Mouse (Mus musculus) spleen, embryonic (tissue): ENCODE measurements around the gene Pln.

ENCODE experiments used
- CTCF ChIA-PET: fragments of 350-600 bp; sonication (Branson Sonifier 250); formaldehyde crosslinking; loops from one replicate; lab custom pipeline; 2022; lab: Charles Lee

The Pln gene

DNA sequence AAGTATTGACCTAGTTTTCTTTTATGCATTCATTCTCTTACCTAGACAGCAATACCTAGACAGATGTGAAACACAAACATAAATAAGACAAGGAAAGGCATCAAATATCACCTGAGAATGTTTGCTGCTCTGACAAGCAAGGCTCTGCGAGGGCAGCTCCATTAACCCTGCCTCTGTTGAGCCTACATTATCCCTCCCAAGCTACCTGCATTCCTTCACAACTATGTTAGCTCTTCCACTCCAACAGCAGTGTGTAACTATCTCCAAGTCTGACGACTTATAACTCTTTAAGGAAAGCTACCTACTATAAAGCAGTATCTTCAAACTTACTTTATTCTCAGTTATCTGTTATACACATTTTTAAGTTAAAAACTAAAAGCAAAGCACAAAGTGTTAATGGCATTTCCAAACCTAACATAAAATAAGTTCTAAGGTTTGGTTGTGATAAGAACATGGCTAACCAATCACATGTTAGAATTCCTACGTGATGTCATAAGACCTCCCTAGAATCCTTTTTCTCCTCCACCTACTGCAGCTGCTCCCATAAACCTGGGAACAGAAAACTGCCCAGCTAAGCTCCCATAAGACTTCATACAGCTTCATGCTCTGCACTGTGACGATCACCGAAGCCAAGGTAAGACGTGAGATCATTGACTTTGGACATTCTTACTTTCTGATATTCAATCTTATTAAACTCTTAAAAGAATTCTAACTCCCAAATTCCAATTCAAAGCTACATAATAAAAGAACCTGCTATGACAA is at the start of gene Pln:
Gene Pln, plus strand, starts transcription at position 506 of the 762 bp plus-strand sequence.
- CTCF ChIA-PET, result no interaction called here

DNA sequence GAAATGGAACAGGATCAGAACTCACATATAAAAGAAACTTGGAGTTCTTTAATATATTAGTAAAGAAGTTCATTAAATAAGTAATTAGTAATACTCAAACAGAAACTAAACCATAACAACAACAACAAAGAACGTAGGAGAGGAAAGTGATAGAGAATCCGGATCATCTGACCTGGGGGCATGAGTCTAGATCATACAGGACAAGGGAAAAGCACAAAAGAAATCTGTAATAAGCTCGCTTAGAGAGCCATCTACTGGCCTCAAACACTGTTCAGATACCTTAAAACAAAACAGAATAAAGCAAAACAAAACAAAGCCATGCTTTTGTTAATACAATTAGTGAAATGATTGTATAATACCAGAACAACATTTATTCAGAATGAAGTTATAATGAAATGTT is 31.6 kb upstream of the Pln start:
- CTCF ChIA-PET, result no interaction called here

DNA sequence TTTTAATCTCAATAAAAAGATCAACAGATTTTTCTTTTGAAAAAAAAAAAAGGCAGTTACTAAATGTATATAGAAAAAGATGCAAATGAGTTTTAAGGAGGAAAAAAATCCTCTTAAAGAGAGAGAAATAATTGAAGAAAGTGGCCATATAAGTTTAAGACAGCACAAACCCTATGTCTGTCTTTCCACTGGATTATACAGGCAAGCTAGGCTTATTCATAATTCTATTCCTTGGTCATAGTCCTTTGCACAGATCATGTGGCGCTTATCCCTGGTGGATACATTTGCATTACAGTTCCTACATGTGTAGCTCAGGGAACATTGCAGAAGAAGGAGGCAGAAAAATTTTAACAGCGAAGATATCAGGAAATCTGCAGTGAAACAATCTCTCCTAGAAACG is 30.8 kb upstream of the Pln start:
- CTCF ChIA-PET, result no interaction called here

DNA sequence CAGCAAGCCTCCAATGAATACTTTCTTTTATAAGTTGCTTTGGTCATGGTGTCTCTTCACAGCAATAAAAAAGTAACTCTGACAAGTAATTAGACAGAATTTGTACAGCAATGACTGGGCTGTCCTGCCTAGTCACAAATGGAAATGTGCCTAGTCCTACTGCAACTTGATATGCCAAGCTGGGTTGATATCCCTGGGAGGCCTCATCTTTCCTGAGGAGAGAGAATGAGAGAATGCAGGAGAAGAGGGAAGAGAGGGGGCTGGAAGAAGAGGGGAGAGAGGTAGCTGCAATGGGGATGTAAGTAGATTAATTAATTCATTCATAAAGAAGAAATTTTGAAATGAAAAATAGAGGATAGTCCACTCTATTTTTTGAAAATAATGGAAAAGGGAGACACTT is 14.1 kb upstream of the Pln start:
- CTCF ChIA-PET, result no interaction called here

DNA sequence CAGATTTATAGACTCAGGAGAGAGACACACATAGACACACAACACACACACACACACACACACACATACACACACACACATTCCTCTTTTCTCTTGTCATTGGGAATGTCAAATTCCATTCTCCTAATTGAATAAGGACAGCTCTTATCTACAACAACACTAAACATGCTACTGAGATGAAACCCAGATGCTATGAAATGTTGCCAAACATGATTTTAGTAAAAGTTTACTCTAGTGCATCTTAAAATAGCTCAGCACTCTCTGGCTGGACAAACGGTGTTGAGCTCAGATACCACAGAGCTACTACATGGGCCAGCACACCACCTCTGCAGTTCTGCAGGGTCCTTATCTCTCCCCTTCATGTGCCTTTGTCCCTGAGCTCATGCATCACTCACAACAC is 12.8 kb upstream of the Pln start:
- CTCF ChIA-PET, result no interaction called here

DNA sequence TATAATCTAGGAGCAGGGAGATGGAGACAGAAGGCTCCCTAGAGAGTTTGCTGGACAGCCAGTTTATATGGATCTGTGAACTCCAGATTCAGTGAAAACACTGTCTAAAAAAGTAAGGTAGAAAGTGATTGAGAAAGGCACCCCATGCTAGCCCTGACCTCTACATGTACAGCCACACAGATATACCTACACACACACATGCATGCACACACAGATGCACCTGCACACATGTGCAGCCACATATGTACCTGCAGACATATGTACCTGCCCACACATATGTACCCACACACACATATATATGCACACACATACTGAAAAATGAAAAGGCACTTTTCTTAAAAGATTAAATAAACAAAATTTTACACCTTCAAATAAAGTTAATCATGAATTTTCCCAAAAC is 11.1 kb upstream of the Pln start:
- CTCF ChIA-PET, result no interaction called here

DNA sequence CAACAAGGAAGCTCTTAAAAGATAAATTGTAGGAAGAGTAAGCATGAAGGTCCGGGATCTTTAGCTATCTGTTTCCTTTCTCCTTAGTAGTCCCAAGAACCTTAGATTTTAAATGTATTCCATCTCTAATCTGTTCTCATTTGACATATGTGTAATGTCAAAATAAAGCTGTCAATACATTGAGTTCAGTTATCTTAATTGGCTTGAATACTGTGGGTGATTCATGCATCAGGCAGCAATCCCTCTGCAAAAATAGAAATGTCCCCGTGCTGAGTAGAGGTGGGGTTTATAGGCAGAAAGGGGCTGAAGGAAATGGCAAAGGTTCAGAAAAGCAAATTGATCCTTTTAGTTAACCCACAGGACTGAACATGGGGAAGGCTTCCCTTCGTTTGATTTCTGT is 8.2 kb upstream of the Pln start:
- CTCF ChIA-PET, result no interaction called here

DNA sequence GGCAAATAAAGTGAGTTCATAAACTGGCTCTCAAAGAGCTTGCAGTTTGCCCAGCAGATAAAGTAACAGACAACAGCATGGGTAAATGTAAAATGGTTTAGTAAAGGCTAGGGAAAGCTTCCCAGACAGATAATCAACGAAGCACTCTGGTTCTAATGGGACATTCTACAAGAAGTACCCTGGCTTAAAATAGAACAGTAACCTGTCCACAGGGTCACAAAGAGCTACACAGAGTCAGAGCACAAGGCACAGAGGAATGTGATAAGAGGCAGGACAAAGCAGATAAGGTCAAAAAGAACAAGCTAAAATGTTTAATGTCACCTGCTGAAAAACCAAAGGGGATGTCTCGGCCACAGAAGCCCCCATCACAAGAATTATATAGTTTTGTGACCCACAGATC is 4.7 kb upstream of the Pln start:
- CTCF ChIA-PET, result no interaction called here

DNA sequence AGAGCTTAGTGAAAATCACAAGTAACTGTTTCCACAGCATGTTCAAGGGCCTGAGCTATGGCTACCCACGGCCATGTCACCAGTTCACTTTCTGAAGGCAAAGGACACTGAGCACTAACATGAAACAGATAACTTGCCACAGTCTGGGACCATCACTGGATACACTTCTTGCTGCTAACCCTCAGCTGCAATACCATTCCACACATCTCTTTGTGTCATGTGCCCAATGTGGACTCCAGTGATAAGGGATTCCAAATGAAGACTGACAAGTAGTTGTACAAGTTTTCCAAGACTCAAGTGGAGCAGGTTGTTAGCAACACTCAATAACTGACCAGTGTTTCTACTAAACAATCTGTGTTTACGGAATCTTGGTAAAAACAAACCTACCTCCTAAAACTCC is 2.2 kb upstream of the Pln start:
- CTCF ChIA-PET, result no interaction called here

DNA sequence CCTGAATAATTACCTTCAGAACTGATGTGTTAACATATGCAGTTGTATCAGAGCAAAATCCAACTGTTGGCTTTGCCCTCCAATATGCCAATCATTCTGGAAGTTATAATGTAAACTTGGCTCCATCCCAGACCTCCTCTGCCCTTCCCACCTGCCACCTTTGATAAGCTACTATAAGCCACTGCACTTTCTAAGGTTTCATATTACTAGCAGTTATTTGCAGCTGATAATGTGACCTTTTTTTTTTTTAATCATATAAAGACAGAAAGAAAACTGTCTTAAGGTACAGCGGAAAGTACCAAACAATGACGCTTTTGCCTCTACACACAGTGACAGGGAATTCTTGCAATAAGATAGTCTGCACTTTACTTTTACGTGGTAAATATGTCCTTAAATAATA is 1.5 kb upstream of the Pln start:
- CTCF ChIA-PET, result no interaction called here

DNA sequence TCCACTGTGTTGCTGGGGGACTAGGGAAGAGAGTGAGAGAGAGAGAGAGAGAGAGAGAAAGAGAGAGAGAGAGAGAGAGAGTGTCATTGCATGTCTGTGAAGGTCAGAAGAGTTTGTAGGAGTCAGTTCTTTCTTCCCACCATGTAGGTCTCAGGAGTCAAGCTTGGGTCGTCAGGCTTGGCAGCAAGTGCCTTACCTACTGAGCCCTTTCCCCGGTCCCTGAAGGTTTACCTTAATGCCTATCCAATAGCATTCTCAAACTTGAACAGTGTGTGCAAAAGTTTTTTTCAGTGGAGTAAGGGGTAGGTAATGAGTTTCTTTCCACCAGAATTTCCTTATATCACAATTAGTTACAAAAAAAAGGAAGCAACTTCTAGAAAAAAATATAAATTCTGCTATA is 1.6 kb downstream of the Pln start:
- CTCF ChIA-PET, result no interaction called here

DNA sequence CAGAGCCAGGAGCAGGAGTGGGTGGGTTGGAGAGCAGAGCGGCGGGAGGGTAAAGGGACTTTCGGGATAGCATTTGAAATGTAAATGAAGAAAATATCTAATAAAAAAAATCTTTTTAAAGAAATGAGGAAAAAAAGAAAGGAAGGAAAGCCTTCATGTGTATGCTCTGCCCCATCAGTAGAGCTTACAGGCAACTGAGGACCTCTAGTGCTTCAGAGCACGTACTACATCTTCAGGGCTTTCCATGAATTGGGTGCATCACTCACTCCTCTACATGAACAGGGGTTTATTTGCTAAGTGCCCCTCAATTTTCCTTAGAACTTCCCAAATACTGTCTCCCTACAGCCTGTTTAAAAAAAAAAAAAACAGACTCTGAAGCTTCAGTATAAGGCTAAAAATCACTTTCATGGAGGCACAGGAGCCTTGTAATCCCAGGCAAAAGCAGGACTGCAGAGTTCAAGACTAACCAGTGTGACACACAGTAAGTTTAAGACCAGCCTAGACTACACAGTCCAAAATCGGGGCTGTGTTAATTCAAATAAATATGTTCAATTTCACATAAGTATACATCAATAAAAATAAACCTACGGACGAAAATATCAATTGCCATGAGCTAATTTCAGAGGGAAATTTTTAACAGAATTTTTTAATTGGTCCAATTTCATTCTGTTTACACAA is 4.0 kb downstream of the Pln start:
- CTCF ChIA-PET, result no interaction called here

DNA sequence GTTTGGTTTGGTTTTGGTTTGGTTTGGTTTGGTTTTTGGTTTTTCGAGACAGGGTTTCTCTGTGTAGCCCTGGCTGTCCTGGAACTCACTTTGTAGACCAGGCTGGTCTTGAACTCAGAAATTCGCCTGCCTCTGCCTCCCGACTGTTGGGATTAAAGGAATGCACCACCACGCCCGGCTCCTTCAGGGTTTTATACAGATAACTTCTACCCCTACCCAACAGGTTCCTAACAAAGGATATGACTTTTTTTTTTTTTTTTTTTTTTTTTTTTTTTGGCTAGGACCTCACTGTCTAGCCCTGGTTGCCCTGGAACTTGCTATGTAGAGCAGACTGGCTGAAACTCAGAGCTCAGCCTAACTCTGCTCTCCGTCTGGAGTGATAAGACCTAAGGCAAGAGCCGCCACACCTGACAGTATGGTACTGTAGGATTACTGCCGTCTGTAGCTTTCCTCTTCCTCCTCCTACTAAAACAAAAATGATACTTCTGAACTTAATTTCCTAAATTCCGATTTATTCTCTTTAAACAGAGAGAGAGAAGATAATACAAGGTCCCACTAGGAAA is 4.8 kb downstream of the Pln start:
- CTCF ChIA-PET, result no interaction called here

DNA sequence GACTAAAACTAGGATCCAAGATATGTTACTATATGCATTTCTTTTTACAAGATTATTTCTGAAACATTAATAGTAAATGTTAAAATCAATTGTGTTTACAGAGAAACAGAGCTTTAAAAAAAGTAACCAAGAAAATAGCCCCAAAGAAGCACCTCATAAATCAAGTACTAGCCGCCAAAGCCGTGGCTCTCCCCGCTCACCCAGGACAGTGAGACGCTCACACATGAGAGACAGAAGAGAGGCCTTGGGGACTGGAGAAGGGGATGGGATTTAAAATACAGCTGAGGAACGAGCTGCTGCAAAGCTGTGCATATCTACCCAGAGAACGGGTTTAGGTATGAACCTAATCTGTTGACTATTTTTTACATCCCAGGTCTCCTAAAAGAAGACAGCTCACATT is 5.9 kb downstream of the Pln start:
- CTCF ChIA-PET, result no interaction called here

DNA sequence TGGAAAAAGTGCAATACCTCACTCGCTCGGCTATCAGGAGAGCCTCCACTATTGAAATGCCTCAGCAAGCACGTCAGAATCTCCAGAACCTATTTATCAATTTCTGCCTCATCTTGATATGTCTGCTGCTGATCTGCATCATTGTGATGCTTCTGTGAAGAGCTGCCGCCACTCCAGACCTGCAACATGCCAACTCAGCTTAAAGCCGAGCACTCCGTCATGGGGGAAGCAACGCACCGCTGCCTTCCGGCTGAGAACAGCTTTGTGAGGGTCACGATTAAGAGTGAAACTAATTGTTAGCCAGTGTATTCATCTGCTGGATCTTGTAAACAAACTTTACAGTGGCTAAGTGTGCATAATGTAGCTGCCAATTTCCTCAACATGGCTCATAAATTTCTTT is 6.4 kb downstream of the Pln start:
- CTCF ChIA-PET, result no interaction called here

DNA sequence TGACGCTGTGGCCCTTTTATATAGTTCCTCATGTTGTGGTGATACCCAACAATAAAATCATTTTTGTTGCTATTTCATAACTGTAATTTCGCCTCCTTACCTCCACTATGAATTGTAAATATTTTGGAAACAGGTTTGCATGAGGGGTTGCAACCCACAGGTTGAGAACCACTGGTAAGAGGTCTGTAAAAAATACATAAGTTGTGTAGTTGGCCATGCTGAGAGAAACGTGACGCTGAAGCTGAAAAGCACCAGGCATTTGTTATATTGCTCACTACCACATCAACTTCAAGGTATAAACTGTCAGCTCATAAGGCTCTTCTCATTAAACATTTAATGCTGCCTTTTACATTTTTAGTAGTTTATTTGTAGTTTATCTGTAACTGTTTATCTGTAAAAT is 8.0 kb downstream of the Pln start:
- CTCF ChIA-PET, result no interaction called here

DNA sequence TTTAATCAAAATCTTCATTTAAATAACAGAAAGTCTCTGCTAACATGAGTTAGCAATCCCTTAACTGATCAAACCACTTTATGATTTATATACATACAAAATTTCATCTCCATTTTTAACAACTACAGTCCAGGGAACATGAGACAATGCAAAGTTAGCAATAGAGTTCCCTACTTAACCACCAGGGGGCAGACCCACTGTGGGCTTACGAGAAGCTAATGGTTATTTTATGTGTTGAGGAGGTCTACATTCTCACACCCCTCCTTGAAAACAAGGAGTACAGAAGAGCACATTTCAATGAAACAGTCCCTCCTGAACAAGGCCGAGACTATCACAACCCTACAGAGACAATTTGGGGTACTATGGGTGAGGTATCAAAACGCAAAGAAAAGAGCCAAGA is 9.0 kb downstream of the Pln start:
- CTCF ChIA-PET, result interaction anchor here (0.7 to 1.1 kb wide), 3 partner anchors 162 to 218 kb away, joined by 3 to 5 read pairs (median 4); no protein-coding TSS in a partner anchor

DNA sequence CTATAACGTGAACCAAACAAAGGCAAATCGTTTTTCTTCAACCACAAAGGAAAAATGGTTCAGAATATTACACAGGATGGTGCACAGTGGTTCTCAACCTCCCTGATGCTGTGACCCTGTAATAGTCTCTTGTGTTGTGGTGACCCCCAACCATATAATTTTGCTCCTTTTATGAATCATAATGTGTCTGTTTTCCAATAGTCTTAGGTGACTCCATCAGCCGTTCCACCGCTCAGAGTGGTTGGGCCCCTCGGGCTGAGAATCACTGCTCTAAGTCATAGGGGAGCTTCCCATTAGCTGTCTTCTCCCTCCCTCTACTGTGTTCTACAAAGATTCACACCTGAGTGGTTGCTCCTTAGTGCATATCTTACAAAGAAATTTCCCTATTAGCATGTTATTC is 9.4 kb downstream of the Pln start:
- CTCF ChIA-PET, result interaction anchor here (0.5 to 1.1 kb wide), 3 partner anchors 162 to 715 kb away, joined by 3 to 5 read pairs (median 4); no protein-coding TSS in a partner anchor

DNA sequence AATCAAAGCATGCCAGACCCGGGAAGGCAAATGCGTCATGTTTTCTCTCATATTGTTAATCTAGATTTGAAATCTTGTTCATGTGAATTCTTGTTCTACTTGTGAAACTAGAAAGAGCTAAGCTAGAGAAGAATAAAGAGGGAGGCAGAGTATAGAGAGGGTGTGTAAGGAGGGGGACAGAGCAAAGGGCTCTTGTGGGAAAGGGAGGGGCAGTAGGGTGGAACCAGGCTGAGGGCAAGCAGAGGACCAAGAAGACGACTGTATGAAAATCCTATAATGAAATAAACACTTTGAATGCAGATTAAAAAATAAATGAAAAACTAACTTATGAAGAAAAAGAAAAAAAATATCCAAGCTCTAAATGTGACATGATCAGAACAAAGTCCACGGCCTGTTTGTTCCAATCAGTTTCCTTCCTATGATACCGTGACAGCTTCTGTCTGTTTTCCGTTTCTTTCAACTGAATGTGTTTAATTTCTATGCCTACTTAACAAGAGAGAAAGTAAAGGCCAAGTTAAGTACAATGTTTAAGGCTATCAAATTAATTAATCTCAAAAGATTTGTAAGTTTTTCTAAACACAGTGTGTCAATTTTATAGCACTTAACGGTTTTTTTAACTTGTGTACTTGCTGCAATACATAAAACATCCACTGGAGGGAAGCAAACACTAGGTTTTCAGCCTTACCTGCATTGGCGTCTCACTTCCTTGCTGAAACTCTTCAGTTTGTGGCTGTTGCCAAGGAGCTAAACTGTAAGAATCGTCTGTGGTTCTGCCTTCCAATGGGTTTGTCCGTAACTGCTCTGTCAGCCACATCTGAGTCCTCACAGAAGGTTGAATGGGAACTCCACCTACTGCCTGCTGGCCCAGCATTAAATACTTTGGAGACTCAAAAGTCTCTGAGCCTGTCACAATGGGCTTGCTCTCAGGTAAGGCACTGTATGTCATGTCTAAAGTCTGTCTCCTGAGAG is 10.6 kb downstream of the Pln start:
- CTCF ChIA-PET, result interaction anchor here (0.6 to 1.0 kb wide), 3 partner anchors 9 to 162 kb away, joined by 3 to 8 read pairs (median 3); no protein-coding TSS in a partner anchor

DNA sequence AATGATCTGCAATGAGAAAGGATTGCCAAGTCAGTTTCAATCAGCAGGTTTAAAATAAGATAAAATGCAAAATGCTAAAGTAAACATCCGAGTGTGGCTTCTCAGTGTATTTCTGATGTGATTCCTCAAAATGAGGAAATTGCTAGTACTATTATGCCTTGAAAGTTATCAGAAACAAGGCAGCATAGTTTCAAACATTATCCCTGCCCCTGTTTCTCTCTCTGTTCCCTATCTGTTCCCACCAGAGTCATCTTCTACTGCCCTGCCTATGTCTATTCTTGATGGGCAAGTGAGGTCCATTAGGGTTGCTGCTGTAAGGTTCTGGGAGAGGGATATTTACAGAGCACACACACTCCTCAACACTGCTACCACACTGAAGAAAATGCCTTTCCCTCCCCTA is 11.8 kb downstream of the Pln start:
- CTCF ChIA-PET, result no interaction called here

DNA sequence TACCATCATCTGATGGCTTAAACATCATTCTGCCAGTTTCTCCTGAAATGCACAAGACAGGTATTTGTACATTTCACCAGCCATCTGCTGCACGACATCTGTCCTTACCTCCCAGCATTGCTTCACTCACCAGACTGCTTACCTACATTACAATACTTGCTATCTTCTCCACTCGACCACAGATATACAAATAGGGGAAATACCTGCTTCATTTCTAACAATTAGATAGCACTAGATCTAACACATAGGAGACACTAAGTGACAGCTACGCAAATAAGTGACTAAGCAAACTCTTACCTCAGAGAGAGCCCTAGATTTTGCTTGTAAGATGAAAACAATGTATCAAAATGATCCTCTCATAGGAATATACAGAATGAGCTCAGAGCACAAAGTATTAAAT is 16.2 kb downstream of the Pln start:
- CTCF ChIA-PET, result no interaction called here

DNA sequence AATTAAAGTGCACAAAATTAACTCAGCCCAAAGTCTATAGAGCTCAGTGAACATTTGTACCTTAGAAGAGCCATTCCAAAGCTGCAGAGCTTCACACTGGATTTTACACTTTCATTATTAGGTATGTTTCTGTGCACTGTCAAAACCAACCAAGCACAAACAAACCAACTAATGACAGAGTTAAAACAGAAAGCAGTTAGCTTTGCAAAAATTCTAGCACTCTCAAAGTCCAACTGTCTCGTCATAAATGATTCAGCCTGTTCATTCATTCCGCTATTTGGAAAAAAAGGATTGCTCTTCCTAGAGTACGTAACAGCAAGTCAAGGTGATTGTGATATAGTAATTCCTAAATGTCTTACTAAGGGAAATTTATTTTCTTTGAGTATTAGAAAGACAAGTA is 21.5 kb downstream of the Pln start:
- CTCF ChIA-PET, result no interaction called here
